Mouse (Mus musculus) kidney, adult 2 months (tissue): ENCODE results near the gene Gm21987. TPM values are rescaled to one million over a fixed set of nuclear protein-coding genes. Genes with fewer than 3 reads are reported as not detected.

Experiments used
- DNase-seq: peaks from one replicate; pipeline ENCODE4 v3.0.0; 2021
- H3K27ac ChIP-seq: fragments of 200-500 bp; 2 replicates; pipeline ENCODE4 v1.5.1; 2012; ENCODE audit warnings: low read depth, low read length, control low read depth, inconsistent platforms; ENCODE audit not compliant: insufficient read depth
- H3K27me3 ChIP-seq: fragments of 200-500 bp; replicated peaks from 2 replicates; pipeline ENCODE4 v1.6.1; 2012; ENCODE audit warnings: mild to moderate bottlenecking, moderate library complexity, low read length, inconsistent platforms; ENCODE audit not compliant: control insufficient read depth, insufficient read depth
- H3K36me3 ChIP-seq: fragments of 200-500 bp; 2 replicates; pipeline ENCODE4 v1.6.1; 2012; ENCODE audit warnings: mild to moderate bottlenecking, moderate library complexity, low read length, inconsistent platforms; ENCODE audit not compliant: control insufficient read depth, insufficient read depth
- H3K4me1 ChIP-seq: fragments of 200-500 bp; 2 replicates; pipeline ENCODE4 v1.6.1; 2011; ENCODE audit warnings: low read length; ENCODE audit not compliant: control insufficient read depth, insufficient read depth
- H3K4me3 ChIP-seq: fragments of 200-500 bp; 2 replicates; pipeline ENCODE4 v1.5.1; 2011; ENCODE audit warnings: mild to moderate bottlenecking, low read depth, low read length, control low read depth; ENCODE audit not compliant: insufficient read depth
- CTCF ChIP-seq: fragments of 200-500 bp; conservative IDR thresholded peaks from 2 replicates; pipeline ENCODE4 v1.5.1; 2011; ENCODE audit warnings: low read depth, mild to moderate bottlenecking, control low read depth, low read length, moderate library complexity, mixed read lengths; ENCODE audit not compliant: insufficient read depth, insufficient read length
- POLR2A ChIP-seq: fragments of 200-500 bp; IDR thresholded peaks from one replicate; pipeline ENCODE4 v1.6.1; 2011; ENCODE audit warnings: low read depth, low read length, control low read depth
- WGBS: fragments of 180-500 bp; shearing (Covaris S2); methylation state at CpG from one replicate; pipeline ENCODE4 v1.1.7; 2018; 5-methylcytosine and 5-hydroxymethylcytosine counted together
- polyA plus RNA-seq: library from polyadenylated mRNA; depleted of rRNA; stranded (reverse); fragments of >200 nt; gene quantifications from 2 replicates; pipeline ENCODE4 v1.2.3, GENCODE M21; 2012

Gene Gm21987
- polyA plus RNA-seq, 1 experiment: not detected

GRCm38 (mm10) chr16:38350361-38350855, 3.6 kb downstream of the Gm21987 start:
- H3K27ac ChIP-seq: no peak overlapping the region
- H3K36me3 ChIP-seq: no peaks in the 10 kb centered on the region
- TF ChIP-seq POLR2A (no peak), CTCF (no peak)
- 67% methylated on average over 7 of the region's 7 CpGs for WGBS
- H3K4me1 ChIP-seq: peaks cover 4% of the 10 kb centered on the region; the same call in 1 of the 2 replicates
- H3K4me3 ChIP-seq: no peak overlapping the region
- H3K27me3 ChIP-seq: no peaks in the 10 kb centered on the region
- DNase-seq: no peak

- Histone ChIP-seq H3K4me3 (no peak overlapping the region), H3K4me1 (peaks cover 4% of the 10 kb centered on the region; the same call in 1 of the 2 replicates), H3K27ac (no peak overlapping the region), H3K36me3 (no peaks in the 10 kb centered on the region), H3K27me3 (no peaks in the 10 kb centered on the region)
- no peak for DNase-seq
- TF ChIP-seq CTCF (no peak), POLR2A (no peak)
- WGBS: 62% methylated on average over 6 of the region's 6 CpGs
Measured at GRCm38 (mm10) chr16:38350939-38351338, 4.1 kb downstream of the Gm21987 start.

- H3K4me1 ChIP-seq: peaks cover 4% of the 10 kb centered on the region; the same call in 1 of the 2 replicates
- no peaks in the 10 kb centered on the region for H3K36me3 ChIP-seq
- peak; percentile 50 for DNase-seq
- H3K4me3 ChIP-seq: no peak overlapping the region
- H3K27me3 ChIP-seq: no peaks in the 10 kb centered on the region
- no peak overlapping the region for H3K27ac ChIP-seq
- 57% methylated on average over 7 of the region's 7 CpGs for WGBS
- no peak for TF ChIP-seq CTCF
- TF ChIP-seq POLR2A: no peak
Measured at GRCm38 (mm10) chr16:38352031-38352430, 5.2 kb downstream of the Gm21987 start.

- no peak for DNase-seq
- H3K27ac ChIP-seq: no peak overlapping the region
- no peaks in the 10 kb centered on the region; the same call in 1 of the 2 replicates for H3K4me1 ChIP-seq
- no peaks in the 10 kb centered on the region for H3K36me3 ChIP-seq
- H3K27me3 ChIP-seq: no peaks in the 10 kb centered on the region
- no peak for TF ChIP-seq POLR2A
- no peak for TF ChIP-seq CTCF
- no peak overlapping the region for H3K4me3 ChIP-seq
Measured at GRCm38 (mm10) chr16:38352851-38353250, 6.0 kb downstream of the Gm21987 start.

- Histone ChIP-seq H3K4me1 (no peaks in the 10 kb centered on the region), H3K27me3 (no peaks in the 10 kb centered on the region), H3K27ac (no peak overlapping the region), H3K4me3 (no peak overlapping the region), H3K36me3 (no peaks in the 10 kb centered on the region)
- DNase-seq: no peak
- TF ChIP-seq CTCF (no peak), POLR2A (no peak)
- 89% methylated on average over 2 of the region's 2 CpGs for WGBS
Measured at GRCm38 (mm10) chr16:38353642-38354041, 6.8 kb downstream of the Gm21987 start.

GRCm38 (mm10) chr16:38354185-38354913, 7.5 kb downstream of the Gm21987 start:
- Histone ChIP-seq H3K36me3 (no peaks in the 10 kb centered on the region), H3K27me3 (no peaks in the 10 kb centered on the region), H3K27ac (no peak overlapping the region), H3K4me1 (no peaks in the 10 kb centered on the region), H3K4me3 (no peak overlapping the region)
- TF ChIP-seq POLR2A (no peak), CTCF (no peak)
- WGBS: 90% methylated on average over 5 of the region's 5 CpGs
- no peak for DNase-seq

GRCm38 (mm10) chr16:38358256-38358812, 11.5 kb downstream of the Gm21987 start:
- no peak overlapping the region for H3K27ac ChIP-seq
- no peak for DNase-seq
- TF ChIP-seq POLR2A (no peak), CTCF (no peak)
- 91% methylated on average over 6 of the region's 6 CpGs for WGBS
- no peaks in the 10 kb centered on the region for H3K27me3 ChIP-seq
- H3K4me3 ChIP-seq: no peak overlapping the region
- no peaks in the 10 kb centered on the region for H3K36me3 ChIP-seq
- H3K4me1 ChIP-seq: no peaks in the 10 kb centered on the region
